Mouse (Mus musculus) lung, adult 2 months (tissue): ENCODE measurements at regions not wholly inside any gene's neighbourhood (a gene's known extent, or its start where the extent isn't known, plus 50 kb on each side); places are given as distances from the start of the nearest gene placed in this dataset.

Experiments
- DNase-seq: peaks from one replicate; pipeline ENCODE4 v3.0.0; 2022
- H3K4me1 ChIP-seq: fragments of 200-500 bp; 2 replicates; pipeline ENCODE4 v1.6.1; 2011; ENCODE audit warnings: low read length; ENCODE audit not compliant: control insufficient read depth, insufficient read depth
- H3K4me3 ChIP-seq: fragments of 200-500 bp; replicated peaks from 2 replicates; pipeline ENCODE3; 2011; ENCODE audit warnings: low read depth, mild to moderate bottlenecking, control low read depth, low read length; ENCODE audit errors: extremely low read depth
- CTCF ChIP-seq: fragments of 200-500 bp; IDR thresholded peaks from 2 replicates; pipeline ENCODE4 v1.5.1; 2011; ENCODE audit warnings: mild to moderate bottlenecking, low read length, control low read depth; ENCODE audit not compliant: insufficient read depth
- POLR2A ChIP-seq: fragments of 200-500 bp; IDR thresholded peaks from 2 replicates; pipeline ENCODE4 v1.6.1; 2011; ENCODE audit warnings: low read depth, mild to moderate bottlenecking, control low read depth, low read length, borderline replicate concordance; ENCODE audit errors: extremely low read depth
- WGBS: fragments of 180-500 bp; shearing (Covaris S2); methylation state at CpG from one replicate; pipeline ENCODE4 v1.1.7; 2018; 5-methylcytosine and 5-hydroxymethylcytosine counted together

GRCm38 (mm10) chr12:26112166-26113019, 302.7 kb downstream of the Rnf144a start:
- 55% methylated on average over 8 of the region's 8 CpGs for WGBS
- no peak overlapping the region for H3K4me3 ChIP-seq
- TF ChIP-seq POLR2A (no peak), CTCF (no peak)
- H3K4me1 ChIP-seq, result no peaks in the 10 kb centered on the region
- no peak for DNase-seq

- 87% methylated on average over 6 of the region's 6 CpGs for WGBS
- no peaks in the 10 kb centered on the region for H3K4me1 ChIP-seq
- no peak overlapping the region for H3K4me3 ChIP-seq
- TF ChIP-seq POLR2A (no peak), CTCF (no peak)
- no peak for DNase-seq
Observed at GRCm38 (mm10) chr12:26109866-26110265, 305.2 kb downstream of the Rnf144a start.

- no peak for DNase-seq
- WGBS, result 52% methylated on average over 3 of the region's 3 CpGs
- TF ChIP-seq CTCF (no peak), POLR2A (no peak)
- Histone ChIP-seq H3K4me1 (no peaks in the 10 kb centered on the region), H3K4me3 (no peak overlapping the region)
Observed at GRCm38 (mm10) chr12:26104372-26104771, 310.7 kb downstream of the Rnf144a start.

DNA sequence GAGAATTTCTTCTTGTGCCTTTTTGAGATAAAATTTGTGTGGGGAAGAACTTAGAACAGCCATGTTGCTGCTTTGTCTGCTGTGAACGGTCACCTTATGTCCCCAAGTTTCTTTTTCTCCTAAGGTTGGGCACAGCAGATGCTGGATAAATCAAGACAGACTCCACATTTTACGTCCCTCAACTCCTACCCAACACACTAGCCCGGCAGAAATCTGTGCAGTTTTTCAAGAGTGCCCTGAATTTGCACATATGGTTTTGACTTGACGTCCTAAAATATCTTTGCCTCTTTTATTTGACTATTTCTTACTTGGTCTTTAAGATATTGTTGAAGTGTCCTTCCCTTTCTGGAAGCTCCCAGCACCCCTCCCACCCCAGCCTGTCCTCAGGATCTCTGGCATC, 312.7 kb downstream of the Rnf144a start:
- Histone ChIP-seq H3K4me3 (no peak overlapping the region), H3K4me1 (no peaks in the 10 kb centered on the region)
- 84% methylated on average over 4 of the region's 4 CpGs for WGBS
- TF ChIP-seq POLR2A, result no peak
- TF ChIP-seq CTCF, result no peak
- no peak for DNase-seq

- WGBS, result 76% methylated on average over 2 of the region's 2 CpGs
- no peak for DNase-seq
- Histone ChIP-seq H3K4me1 (no peaks in the 10 kb centered on the region), H3K4me3 (no peak overlapping the region)
- TF ChIP-seq CTCF (no peak), POLR2A (no peak)
Observed at GRCm38 (mm10) chr12:26100140-26100539, 314.9 kb downstream of the Rnf144a start.

- no peak overlapping the region for H3K4me3 ChIP-seq
- H3K4me1 ChIP-seq, result no peaks in the 10 kb centered on the region
- 87% methylated on average over 5 of the region's 5 CpGs for WGBS
- no peak for DNase-seq
- no peak for TF ChIP-seq POLR2A
- no peak for TF ChIP-seq CTCF
Observed at GRCm38 (mm10) chr12:26099176-26099575, 315.9 kb downstream of the Rnf144a start.

DNA sequence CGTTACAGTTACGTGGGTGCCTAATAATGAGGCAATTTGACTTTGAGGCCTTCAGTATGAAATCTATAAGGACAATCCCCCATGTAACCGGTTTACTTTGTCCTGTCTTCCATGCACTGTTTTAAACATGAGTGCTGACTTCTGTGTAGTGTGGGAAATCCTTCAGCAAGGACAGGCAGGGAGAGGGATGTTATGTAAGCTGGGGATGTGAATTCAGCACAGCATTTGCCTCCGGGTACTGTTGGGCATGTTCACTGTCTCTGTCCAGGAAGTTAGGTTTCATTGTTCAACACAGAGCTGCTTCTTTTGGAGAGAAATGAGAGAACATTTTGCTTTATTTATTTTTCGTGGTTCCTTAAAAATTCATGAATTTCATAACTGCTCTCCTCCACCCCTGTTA, 322.7 kb downstream of the Rnf144a start:
- 59% methylated on average over 5 of the region's 5 CpGs for WGBS
- DNase-seq, result no peak
- TF ChIP-seq CTCF (no peak), POLR2A (no peak)

GRCm38 (mm10) chr12:26091865-26092264, 323.2 kb downstream of the Rnf144a start:
- Histone ChIP-seq H3K4me3 (no peak overlapping the region), H3K4me1 (no peaks in the 10 kb centered on the region)
- TF ChIP-seq CTCF, result no peak
- no peak for TF ChIP-seq POLR2A
- no peak for DNase-seq
- 71% methylated on average over 3 of the region's 3 CpGs for WGBS

More for the DNA sequence above, 322.7 kb downstream of the Rnf144a start:
- Histone ChIP-seq H3K4me3 (no peak overlapping the region), H3K4me1 (no peaks in the 10 kb centered on the region)

DNA sequence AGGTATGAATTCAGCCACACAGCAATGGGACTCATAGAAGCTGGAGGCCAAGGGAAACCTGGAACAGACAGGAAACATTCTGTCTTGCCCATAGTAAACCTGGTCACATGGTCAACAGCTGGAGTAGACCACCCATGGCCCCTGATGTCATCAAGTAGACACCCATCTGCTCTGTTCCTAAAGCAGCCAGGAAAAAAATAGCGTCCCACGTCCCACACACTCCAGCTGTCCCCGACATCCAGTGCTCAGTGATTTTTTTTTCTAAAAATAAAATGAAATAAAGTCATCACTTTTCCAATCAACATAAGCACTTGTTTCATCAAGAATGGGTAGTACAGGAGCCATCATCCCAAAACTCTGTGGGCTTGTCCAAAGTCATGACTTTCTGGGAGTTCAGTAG, 326.7 kb downstream of the Rnf144a start:
- no peak for TF ChIP-seq POLR2A
- TF ChIP-seq CTCF, result no peak
- 73% methylated on average over 3 of the region's 3 CpGs for WGBS
- Histone ChIP-seq H3K4me3 (no peak overlapping the region), H3K4me1 (no peaks in the 10 kb centered on the region)
- no peak for DNase-seq

DNA sequence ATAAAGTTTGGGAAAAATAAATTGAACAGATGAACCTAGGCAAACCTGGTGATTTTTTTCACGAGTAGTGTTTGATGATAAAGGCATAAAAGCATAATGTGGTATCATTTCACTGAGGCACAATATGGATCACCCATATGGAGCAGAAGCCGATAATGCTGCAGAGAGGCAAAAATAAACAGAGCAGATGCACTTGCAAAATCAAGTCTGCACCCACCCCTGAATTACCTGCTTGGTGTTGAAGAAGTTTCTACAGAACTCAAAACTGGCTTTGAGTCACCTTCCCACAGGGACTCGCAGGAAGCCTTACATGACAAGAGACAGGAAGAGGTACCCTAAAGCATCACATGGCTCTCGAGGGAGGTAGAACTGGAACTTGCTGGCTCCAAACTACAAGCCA, 328.1 kb downstream of the Rnf144a start:
- whole genome bisulfite sequencing, result 79% methylated on average over 4 of the region's 4 CpGs
- no peak overlapping the region for H3K4me3 ChIP-seq
- TF ChIP-seq POLR2A (no peak), CTCF (no peak)
- H3K4me1 ChIP-seq, result no peaks in the 10 kb centered on the region
- no peak for DNase-seq
